Mouse (Mus musculus): ENCODE measurements around the gene Rfx7.
"Not testable (repeated sequence)": the region's sequence is repeated elsewhere in the genome, so short reads cannot be mapped to it uniquely, and the experiment has no call there.

The Rfx7 gene

DNA sequence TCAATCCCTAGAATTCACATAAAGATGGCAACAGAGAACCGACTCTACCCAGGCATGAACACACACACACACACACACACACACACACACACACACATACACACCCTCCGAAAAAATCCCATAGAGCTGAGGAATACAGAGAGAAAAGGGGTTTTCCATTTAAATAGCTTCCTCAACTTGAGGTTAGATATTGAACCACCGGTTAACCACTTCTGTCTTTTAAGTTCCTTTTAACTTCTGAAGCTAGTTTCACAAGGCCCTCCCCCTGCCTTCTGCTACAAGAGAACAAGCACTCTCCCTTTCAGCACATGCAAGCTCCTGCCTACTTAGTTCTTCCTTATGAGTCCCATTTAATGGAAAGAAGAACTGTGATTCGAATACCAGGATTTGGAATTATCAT lies 128.1 kb downstream of the Rfx7 start:
- no peaks in the 10 kb centered on the region for H3K36me3 ChIP-seq (ENCODE audit: control insufficient read depth, insufficient read depth, low read length, poor library complexity, severe bottlenecking)
- DNase-seq (ENCODE audit: low read depth, low spot score): peak; percentile 93

DNA sequence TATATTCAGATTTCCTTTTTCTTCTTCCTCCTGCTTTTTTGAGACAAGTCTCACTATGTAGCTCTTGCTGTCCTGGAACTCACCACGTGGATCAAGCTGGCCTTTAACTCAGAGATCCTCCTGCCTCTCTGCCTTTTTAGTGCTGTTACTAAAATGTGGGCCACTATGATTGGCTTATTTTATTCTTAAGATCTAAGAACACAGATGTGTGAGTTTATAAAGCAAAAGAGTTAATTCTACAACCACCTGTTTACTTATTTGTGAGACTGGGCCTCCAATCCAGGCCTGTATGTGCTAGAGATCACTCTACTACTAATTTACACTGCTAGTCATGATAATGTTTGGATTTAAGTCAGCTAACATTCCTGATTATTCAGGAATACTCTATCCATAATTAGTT lies 128.9 kb downstream of the Rfx7 start:
- H3K27me3 ChIP-seq (ENCODE audit: control insufficient read depth, insufficient read depth, low read length, poor library complexity, severe bottlenecking): no peaks in the 10 kb centered on the region
- no peak for DNase-seq (ENCODE audit: low read depth, low spot score)
- H3K36me3 ChIP-seq (ENCODE audit: control insufficient read depth, insufficient read depth, low read length, poor library complexity, severe bottlenecking): no peaks in the 10 kb centered on the region

More for the DNA sequence above, 128.1 kb downstream of the Rfx7 start:
- no peaks in the 10 kb centered on the region for H3K27me3 ChIP-seq (ENCODE audit: control insufficient read depth, insufficient read depth, low read length, poor library complexity, severe bottlenecking)

DNA sequence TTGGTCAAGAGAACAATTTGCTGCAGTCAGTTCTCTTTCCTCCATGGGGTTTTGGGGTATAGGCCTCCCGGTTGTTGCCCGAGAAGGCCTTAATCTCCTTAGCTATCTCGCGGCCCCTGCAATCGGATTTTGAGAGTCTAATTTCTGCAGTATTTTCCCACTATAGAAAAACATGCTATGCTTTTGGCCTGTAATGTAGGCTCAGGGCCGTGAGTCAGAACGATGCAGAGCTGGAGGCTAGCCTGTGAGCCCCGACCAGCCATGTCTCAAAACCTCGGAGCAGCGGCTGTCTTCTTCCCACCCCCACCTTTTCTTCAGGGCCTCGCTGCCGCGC lies 129.5 kb downstream of the Rfx7 start:
- Histone ChIP-seq H3K27me3 (ENCODE audit: control insufficient read depth, insufficient read depth, low read length, poor library complexity, severe bottlenecking) (no peaks in the 10 kb centered on the region), H3K36me3 (ENCODE audit: control insufficient read depth, insufficient read depth, low read length, poor library complexity, severe bottlenecking) (no peaks in the 10 kb centered on the region)
- no peak for DNase-seq (ENCODE audit: low read depth, low spot score)

DNA sequence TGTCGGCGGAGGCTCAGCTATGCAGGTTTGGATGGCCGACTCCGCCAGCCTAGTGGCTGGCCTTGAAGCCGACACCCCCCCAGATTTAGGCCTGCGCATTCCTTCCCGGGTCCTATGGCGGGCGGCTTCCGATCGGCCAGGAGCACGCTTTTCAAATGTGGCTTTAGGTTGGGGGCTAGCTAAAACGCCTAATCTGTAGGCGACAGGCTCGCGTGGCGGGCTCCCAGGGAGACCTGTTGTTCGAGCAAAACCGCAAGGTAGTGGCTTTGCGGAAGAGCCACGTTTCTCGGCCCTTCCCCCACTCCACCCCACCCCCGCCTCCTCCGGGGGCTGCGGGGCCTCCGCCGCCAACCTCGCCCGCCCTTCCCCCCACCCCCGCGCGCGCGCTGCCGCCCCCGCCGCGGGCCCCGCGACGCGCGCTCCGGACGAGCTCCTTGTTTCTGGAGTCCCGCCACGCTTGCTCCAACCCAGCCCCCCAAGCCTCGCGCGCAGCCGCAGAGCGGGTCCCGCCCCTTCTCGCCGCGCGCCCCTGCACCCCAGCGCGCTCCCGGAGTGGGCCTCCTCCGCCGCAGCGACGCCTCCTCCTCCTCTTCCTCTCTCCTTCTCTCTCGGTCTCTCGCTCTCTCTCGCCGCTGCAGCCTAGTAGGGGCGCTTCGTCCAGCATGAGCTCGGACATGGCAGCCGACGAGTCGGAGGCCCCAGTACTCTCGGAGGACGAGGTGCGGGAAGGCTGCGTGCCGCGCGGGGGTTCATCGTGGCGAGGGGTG lies 130.0 kb downstream of the Rfx7 start, which contains the start of gene Nedd4:
Gene Nedd4, plus strand, starts transcription at position 452 of the 767 bp plus-strand sequence.
- DNase-seq (ENCODE audit: low read depth, low spot score): peak; percentile 68
- Histone ChIP-seq H3K27me3 (ENCODE audit: control insufficient read depth, insufficient read depth, low read length, poor library complexity, severe bottlenecking) (no peaks in the 10 kb centered on the region), H3K36me3 (ENCODE audit: control insufficient read depth, insufficient read depth, low read length, poor library complexity, severe bottlenecking) (no peaks in the 10 kb centered on the region)

DNA sequence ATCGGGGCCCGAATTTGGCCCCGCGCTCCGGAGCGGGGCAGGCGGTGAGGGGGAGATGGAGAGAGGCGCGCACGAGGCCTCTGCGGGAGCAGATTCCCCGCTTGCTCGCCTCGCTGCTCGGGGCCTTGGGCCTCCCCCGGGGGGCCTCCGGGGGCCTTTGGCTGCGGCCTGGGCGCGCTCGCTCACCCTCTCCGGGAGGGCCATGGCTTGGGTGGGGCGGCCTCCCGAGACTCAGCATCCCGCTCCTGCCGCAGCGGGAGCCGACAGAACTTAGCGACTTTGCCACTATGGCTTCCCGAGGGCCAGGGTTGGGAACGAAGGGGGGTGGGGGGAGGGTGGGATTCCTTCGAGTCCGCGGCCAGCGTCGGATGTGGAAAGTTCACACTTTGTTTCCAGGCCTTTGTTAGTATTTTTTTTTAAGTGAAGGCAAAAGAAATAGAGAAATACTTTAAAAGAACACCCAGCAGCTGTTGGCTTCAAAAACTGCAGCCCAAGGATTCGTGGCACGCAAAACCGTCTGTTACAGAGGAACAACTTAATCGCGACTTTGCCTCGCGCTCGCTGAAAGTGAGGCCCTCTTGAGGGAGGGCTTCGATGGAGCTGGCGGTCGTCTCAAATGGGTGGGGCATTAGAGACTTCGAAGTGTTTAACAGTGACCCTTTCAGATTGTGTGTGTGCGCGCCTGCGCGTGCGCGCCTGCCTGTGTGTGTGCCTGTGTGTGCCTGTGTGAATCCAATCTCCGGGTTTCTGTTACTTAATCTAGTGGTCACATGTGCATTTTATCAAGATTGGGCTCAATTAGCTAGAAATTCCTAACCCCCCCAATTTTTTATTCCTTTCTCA lies 130.9 kb downstream of the Rfx7 start:
- H3K36me3 ChIP-seq (ENCODE audit: control insufficient read depth, insufficient read depth, low read length, poor library complexity, severe bottlenecking): no peaks in the 10 kb centered on the region
- DNase-seq (ENCODE audit: low read depth, low spot score): peak; percentile 44
- no peaks in the 10 kb centered on the region for H3K27me3 ChIP-seq (ENCODE audit: control insufficient read depth, insufficient read depth, low read length, poor library complexity, severe bottlenecking)

DNA sequence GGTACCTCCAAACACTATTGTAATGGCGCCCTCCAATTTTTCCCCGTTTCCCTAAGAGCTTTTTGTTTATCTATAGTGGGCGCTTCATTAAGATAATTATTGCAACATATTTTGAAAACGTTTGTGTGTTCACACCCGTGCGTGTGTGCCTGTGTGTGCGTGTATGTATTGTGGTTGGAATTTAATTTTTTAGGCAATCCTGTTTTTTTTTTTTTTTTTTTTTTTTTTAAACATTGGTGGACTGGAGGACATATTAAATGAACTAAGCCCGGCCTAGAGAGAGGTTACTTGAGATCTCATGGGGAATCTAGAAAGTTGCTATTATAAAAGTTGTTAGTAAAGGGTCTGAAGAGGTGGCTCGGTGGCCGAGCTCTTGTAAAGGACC lies 131.5 kb downstream of the Rfx7 start:
- no peaks in the 10 kb centered on the region for H3K36me3 ChIP-seq (ENCODE audit: control insufficient read depth, insufficient read depth, low read length, poor library complexity, severe bottlenecking)
- no peaks in the 10 kb centered on the region for H3K27me3 ChIP-seq (ENCODE audit: control insufficient read depth, insufficient read depth, low read length, poor library complexity, severe bottlenecking)
- DNase-seq (ENCODE audit: low read depth, low spot score): no peak

DNA sequence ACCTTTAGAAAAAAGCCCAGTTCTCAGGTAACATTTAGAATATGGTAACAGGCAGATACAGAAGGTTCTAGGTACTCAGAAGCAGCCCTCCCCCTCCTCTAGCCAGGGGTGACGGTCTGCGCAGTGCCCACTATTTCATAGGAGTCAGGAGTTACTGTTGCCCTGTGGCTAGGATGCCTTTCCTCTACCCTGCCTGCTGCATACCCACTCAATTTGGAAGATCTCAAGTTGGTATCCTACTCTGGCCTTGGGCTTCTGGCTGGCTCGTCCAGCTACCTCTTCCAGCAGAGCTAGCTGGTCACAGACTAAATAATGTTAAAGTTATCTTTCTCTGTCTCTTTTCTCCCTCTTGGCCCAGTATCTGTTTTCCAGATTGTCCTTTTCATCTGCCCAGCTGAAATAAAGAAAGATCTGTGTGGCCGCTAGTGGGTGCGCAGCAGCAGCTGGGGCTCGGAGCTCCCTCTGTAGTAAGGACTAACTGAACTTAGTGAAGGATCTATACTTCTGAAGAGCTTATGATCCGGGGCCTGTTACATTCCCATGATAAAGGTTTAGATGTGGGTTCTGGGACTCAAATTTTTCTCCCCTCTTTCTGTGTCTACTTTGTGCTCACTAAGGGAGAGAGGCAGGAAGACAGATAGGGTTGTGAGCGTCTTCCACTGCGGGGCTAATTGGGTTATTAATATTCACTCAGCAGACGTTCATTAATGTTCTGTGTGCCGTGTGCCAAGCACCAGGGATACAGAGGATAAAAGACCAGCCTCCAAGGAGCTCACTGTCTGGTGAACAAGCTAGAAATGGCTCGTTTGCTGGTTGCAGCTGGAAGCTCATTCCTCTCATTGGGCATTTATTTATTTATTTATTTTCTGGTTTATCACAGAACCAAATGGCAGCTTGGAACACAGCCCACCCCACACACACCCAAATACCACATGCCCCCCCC lies 132.6 kb downstream of the Rfx7 start:
- DNase-seq (ENCODE audit: low read depth, low spot score): no peak
- no peaks in the 10 kb centered on the region for H3K27me3 ChIP-seq (ENCODE audit: control insufficient read depth, insufficient read depth, low read length, poor library complexity, severe bottlenecking)
- no peaks in the 10 kb centered on the region for H3K36me3 ChIP-seq (ENCODE audit: control insufficient read depth, insufficient read depth, low read length, poor library complexity, severe bottlenecking)

DNA sequence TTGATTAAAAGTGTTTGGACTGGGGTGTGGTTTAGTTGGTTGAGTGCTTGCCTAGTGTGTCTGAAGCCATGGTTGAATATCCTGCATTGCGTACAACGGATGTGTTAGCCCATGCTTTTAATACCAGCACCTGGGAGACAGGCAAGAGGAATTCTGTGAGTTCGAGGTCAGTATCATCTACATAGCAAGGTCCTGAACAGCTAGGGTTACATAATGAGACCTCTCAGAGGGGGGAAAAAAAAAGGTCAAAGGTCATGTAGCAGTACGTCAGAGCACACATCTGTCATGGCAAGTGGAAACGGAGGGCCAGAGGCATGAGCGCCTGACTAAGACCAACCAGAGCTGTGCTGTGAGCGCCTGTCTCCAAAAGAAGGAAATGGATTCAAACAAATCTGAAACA lies 133.5 kb downstream of the Rfx7 start:
- DNase-seq (ENCODE audit: low read depth, low spot score): no peak
- no peaks in the 10 kb centered on the region for H3K27me3 ChIP-seq (ENCODE audit: control insufficient read depth, insufficient read depth, low read length, poor library complexity, severe bottlenecking)
- H3K36me3 ChIP-seq (ENCODE audit: control insufficient read depth, insufficient read depth, low read length, poor library complexity, severe bottlenecking): no peaks in the 10 kb centered on the region

DNA sequence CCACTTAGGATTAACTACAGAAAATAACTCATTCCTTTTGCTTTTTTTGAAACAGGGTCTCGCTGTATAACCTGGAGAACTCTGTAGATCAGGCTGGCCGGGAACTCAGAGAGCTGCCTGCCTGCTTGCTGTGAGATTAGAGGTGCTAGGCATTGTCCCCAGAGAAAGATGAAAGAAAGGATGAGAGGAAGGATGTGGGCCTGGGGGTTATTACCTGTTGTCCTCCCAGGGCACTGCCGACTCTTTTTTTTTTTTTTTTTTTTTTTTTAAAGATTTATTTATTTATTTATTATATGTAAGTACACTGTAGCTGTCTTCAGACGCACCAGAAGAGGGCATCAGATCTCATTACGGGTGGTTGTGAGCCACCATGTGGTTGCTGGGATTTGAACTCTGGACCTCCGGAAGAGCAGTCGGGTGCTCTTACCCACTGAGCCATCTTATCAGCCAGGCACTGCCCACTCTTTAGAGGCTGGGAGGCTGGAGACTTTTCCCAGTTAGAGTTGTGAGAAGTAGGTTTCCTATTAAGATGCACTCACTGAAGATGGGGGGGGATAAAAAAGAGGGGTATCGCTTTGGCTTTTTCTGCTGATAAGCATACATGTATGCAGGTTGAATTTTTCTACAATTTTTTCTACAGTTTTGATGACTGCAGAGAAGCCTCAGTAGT lies 134.4 kb downstream of the Rfx7 start:
- not testable (repeated sequence) for H3K27me3 ChIP-seq (ENCODE audit: control insufficient read depth, insufficient read depth, low read length, poor library complexity, severe bottlenecking); H3K36me3 ChIP-seq (ENCODE audit: control insufficient read depth, insufficient read depth, low read length, poor library complexity, severe bottlenecking); DNase-seq (ENCODE audit: low read depth, low spot score)

DNA sequence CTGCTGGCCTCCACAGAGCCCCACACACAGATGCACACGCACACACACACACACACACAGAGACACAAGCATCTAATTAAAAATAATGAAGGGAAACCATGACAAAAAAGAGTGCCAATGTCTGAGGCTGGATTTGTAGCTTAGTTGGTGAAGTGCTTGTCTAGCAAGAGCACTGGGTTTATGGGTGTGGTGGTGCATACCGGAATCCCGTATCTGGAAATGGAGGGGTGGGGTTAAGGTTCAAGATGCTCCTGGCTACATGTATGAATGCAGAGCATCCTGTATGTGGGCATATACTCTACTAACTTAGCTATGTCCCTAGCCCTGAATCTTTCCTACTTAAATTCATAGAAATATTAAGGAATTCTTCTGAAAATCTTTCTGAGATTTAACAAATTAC lies 135.1 kb downstream of the Rfx7 start:
- Histone ChIP-seq H3K27me3 (ENCODE audit: control insufficient read depth, insufficient read depth, low read length, poor library complexity, severe bottlenecking) (no peaks in the 10 kb centered on the region), H3K36me3 (ENCODE audit: control insufficient read depth, insufficient read depth, low read length, poor library complexity, severe bottlenecking) (no peaks in the 10 kb centered on the region)
- DNase-seq (ENCODE audit: low read depth, low spot score): no peak

DNA sequence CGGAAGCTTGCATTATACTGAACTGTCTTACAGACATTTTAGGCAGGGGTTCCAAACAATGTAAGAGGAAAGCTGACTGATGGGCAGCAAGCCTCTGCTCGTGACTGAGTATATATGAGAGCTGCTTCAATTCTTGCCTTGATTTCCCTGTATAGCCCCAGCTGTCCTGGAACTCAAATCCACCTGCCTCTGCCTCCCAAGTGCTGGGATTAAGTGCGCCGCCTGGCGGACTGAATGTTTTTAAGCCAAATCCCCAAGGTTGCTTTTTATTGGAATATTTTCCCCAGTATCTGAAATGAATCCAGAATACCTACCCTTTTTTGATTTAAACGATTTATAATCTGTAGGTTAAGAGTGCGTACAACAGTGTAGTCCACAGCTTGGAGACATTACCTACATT lies 137.3 kb downstream of the Rfx7 start:
- Histone ChIP-seq H3K27me3 (ENCODE audit: control insufficient read depth, insufficient read depth, low read length, poor library complexity, severe bottlenecking) (no peaks in the 10 kb centered on the region), H3K36me3 (ENCODE audit: control insufficient read depth, insufficient read depth, low read length, poor library complexity, severe bottlenecking) (no peaks in the 10 kb centered on the region)
- no peak for DNase-seq (ENCODE audit: low read depth, low spot score)

DNA sequence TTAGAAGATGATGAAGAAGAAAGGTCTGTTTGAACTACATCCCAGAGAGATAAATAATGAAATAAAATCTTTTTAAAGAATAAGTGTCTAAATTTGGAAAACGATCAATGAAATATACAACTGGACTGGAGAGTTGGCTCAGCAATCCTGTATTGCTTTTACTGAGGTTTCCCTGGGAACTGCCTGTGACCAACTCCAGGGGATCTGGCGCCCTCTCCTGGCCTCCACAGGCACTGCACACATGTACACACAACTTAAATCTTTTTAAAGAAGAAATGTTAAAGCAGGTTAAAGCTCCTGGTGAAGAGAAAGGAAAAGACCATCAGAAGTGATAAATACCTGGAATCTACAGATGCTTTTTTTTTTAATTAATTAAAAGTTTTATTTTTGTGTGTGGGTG lies 140.3 kb downstream of the Rfx7 start:
- peak; percentile 86 for DNase-seq (ENCODE audit: low read depth, low spot score)
- H3K27me3 ChIP-seq (ENCODE audit: control insufficient read depth, insufficient read depth, low read length, poor library complexity, severe bottlenecking): no peaks in the 10 kb centered on the region
- 0 out of 2 replicates have a peak, but pooled peaks cover 2% of the 10 kb centered on the region for H3K36me3 ChIP-seq (ENCODE audit: control insufficient read depth, insufficient read depth, low read length, poor library complexity, severe bottlenecking)
